Mouse (Mus musculus) embryo, embryonic 10.5 days (tissue): ENCODE data around the gene Sh3pxd2b.

Source experiments
- DNase-seq: peaks from one replicate; pipeline ENCODE4 v3.0.0-alpha.2; 2015; ENCODE audit warnings: low spot score

Sh3pxd2b gene

GRCm38 (mm10) chr11:32373266-32374026 is 25.8 kb downstream of the Sh3pxd2b start:
- no peak for DNase-seq

GRCm38 (mm10) chr11:32374027-32374589 is 26.5 kb downstream of the Sh3pxd2b start:
- no peak for DNase-seq

- peak; percentile 41 for DNase-seq
Measured at GRCm38 (mm10) chr11:32375104-32375535, 27.5 kb downstream of the Sh3pxd2b start.

- DNase-seq, result no peak
Measured at GRCm38 (mm10) chr11:32376086-32376485, 28.5 kb downstream of the Sh3pxd2b start.

- DNase-seq, result no peak
Measured at GRCm38 (mm10) chr11:32379910-32380309, 32.3 kb downstream of the Sh3pxd2b start.

GRCm38 (mm10) chr11:32383341-32384134 is 35.9 kb downstream of the Sh3pxd2b start:
- DNase-seq, result peak; percentile 83

- DNase-seq, result no peak
Measured at GRCm38 (mm10) chr11:32384135-32384801, 36.6 kb downstream of the Sh3pxd2b start.

- DNase-seq, result no peak
Measured at GRCm38 (mm10) chr11:32386043-32386442, 38.4 kb downstream of the Sh3pxd2b start.

- DNase-seq, result no peak
Measured at GRCm38 (mm10) chr11:32388064-32388463, 40.4 kb downstream of the Sh3pxd2b start.

GRCm38 (mm10) chr11:32393095-32393494 is 45.5 kb downstream of the Sh3pxd2b start:
- no peak for DNase-seq

- no peak for DNase-seq
Measured at GRCm38 (mm10) chr11:32395791-32396190, 48.2 kb downstream of the Sh3pxd2b start.

- DNase-seq, result no peak
Measured at GRCm38 (mm10) chr11:32398446-32398845, 50.8 kb downstream of the Sh3pxd2b start.

- DNase-seq, result no peak
Measured at GRCm38 (mm10) chr11:32399261-32399660, 51.6 kb downstream of the Sh3pxd2b start.

GRCm38 (mm10) chr11:32402712-32403111 is 55.1 kb downstream of the Sh3pxd2b start:
- DNase-seq, result no peak

- no peak for DNase-seq
Measured at GRCm38 (mm10) chr11:32404708-32405107, 57.1 kb downstream of the Sh3pxd2b start.

- DNase-seq, result no peak
Measured at GRCm38 (mm10) chr11:32407863-32408262, 60.2 kb downstream of the Sh3pxd2b start.

- DNase-seq, result no peak
Measured at GRCm38 (mm10) chr11:32409052-32409451, 61.4 kb downstream of the Sh3pxd2b start.

- DNase-seq, result no peak
Measured at GRCm38 (mm10) chr11:32409823-32410562, 62.4 kb downstream of the Sh3pxd2b start.

- DNase-seq, result no peak
Measured at GRCm38 (mm10) chr11:32420001-32420400, 72.4 kb downstream of the Sh3pxd2b start.

GRCm38 (mm10) chr11:32423311-32423710 is 75.7 kb downstream of the Sh3pxd2b start:
- no peak for DNase-seq

- DNase-seq, result no peak
Measured at GRCm38 (mm10) chr11:32424600-32424999, 77.0 kb downstream of the Sh3pxd2b start.
